Mouse (Mus musculus) thymus, adult 2 months (tissue): ENCODE measurements at regions not wholly inside any gene's neighbourhood (a gene's known extent, or its start where the extent isn't known, plus 50 kb on each side); places are given as distances from the start of the nearest gene placed in this dataset.

Experiments
- CTCF ChIP-seq: fragments of 200-500 bp; IDR thresholded peaks from 2 replicates; pipeline ENCODE4 v1.5.1; 2012; ENCODE audit warnings: mild to moderate bottlenecking, control low read depth, low read length, moderate library complexity, borderline replicate concordance; ENCODE audit not compliant: control insufficient read depth, poor library complexity, insufficient read depth; ENCODE audit errors: extremely low read depth
- POLR2A ChIP-seq: fragments of 200-500 bp; IDR thresholded peaks from 2 replicates; pipeline ENCODE4 v1.6.1; 2012; ENCODE audit warnings: mild to moderate bottlenecking, low read length, control low read depth, moderate library complexity; ENCODE audit not compliant: control insufficient read depth, poor library complexity, insufficient read depth; ENCODE audit errors: extremely low read depth

- TF ChIP-seq CTCF (no peak), POLR2A (no peak)
These were observed 509.3 kb downstream of the Hs3st4 start for GRCm38 (mm10) chr7:124491851-124492390.
